Mouse (Mus musculus) c-Kit-positive CD71-positive TER-119-negative erythroid progenitor cells, embryonic 14.5 days (primary cell): ENCODE measurements around the gene Rnf121.

Source experiments
- DNase-seq: peaks from one replicate; pipeline ENCODE4 v3.0.0-alpha.2; 2013; ENCODE audit warnings: low read depth

Gene Rnf121

GRCm38 (mm10) chr7:101999461-102000151 is 65.7 kb downstream of the Rnf121 start:
- DNase-seq = no peak

GRCm38 (mm10) chr7:101998194-101998927 is 66.9 kb downstream of the Rnf121 start:
- DNase-seq = peak; percentile 62

GRCm38 (mm10) chr7:101994241-101994640 is 71.0 kb downstream of the Rnf121 start:
- DNase-seq = no peak

GRCm38 (mm10) chr7:101985081-101985480 is 80.2 kb downstream of the Rnf121 start:
- DNase-seq = no peak

GRCm38 (mm10) chr7:101982735-101983134 is 82.5 kb downstream of the Rnf121 start:
- DNase-seq = no peak

- DNase-seq = no peak
Measured at GRCm38 (mm10) chr7:101974505-101974904, 90.8 kb downstream of the Rnf121 start.

- DNase-seq = no peak
Measured at GRCm38 (mm10) chr7:101973730-101974129, 91.5 kb downstream of the Rnf121 start.

- no peak for DNase-seq
Measured at GRCm38 (mm10) chr7:101971721-101972120, 93.5 kb downstream of the Rnf121 start.

- DNase-seq = peak; percentile 51
Measured at GRCm38 (mm10) chr7:101970821-101971461, 94.3 kb downstream of the Rnf121 start.

- peak; percentile 81 for DNase-seq
Measured at GRCm38 (mm10) chr7:101970429-101970775, 94.9 kb downstream of the Rnf121 start.

- peak; percentile 61 for DNase-seq
Measured at GRCm38 (mm10) chr7:101969694-101970428, 95.4 kb downstream of the Rnf121 start.
